18 mouse cellular contexts compared by ENCODE assay signal in the genomic region with DNA sequence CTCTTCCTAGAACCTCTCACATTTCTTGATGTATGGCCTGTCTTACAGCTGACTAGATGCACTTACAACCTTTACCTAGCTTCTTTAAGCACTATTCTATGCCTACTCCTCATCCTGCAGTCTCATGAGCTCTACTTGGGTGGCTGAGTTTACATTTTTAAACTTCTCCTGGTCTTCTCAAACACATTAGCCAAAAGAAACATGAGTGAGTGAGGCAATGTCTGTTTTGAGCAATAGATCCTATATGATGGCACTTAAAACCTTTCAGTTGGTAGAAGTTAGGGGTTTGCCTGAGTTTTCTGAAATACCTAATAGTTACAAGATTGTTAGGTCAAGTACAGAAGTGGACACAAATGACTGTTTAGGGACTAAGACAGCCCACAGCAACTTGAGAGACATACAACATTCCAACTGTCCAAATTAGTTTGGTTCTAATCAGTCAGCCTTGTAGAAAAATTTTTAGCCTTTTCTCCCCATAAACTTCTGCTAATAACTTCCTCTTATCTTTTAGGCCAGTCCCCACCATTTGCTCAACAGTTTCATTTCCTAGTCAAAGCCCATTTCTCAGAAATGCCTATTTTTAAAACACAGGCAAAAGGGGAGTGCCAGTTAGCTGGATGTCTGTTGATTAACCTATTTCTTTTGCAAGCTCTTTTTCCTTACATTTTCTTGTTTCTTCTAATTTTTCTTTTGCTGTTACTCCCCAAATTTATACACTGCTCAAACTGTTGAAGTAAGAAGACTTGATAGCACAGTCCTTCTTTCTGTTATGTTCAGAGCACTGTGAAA. TPM values are rescaled to one million over a fixed set of nuclear protein-coding genes. Genes with fewer than 3 reads are reported as not detected.
DNase-seq lines count a peak whose midpoint lies in the region; ATAC-seq and TF ChIP-seq lines count a peak whose summit lies in the region.
"Had no signal": no experiment of that assay in that cellular context is flagged by ENCODE, and none has a peak within 500 bp of the region (broad histone marks: within the 10 kb centered on the region; RNA-seq: fewer than 3 reads in every experiment).

No protein-coding gene starts in this region.

- intact Hi-C loops in gastrocnemius, adult 2 months (cut with DNase I) = no loop called here

- no peak for TF ChIP-seq CTCF in bone marrow macrophage, adult 2 months (IDR thresholded peaks at IDR 0.05; ENCODE audit: low read depth, low read length)
- TF ChIP-seq CTCF in small intestine, adult 2 months (IDR thresholded peaks at IDR 0.05; ENCODE audit: extremely low read depth, insufficient read length, insufficient replicate concordance, low read depth, low read length) = no peak
- TF ChIP-seq CTCF in gastrocnemius, adult 2 months (IDR thresholded peaks at IDR 0.05) = no peak

- DNase-seq in lung, postnatal 36 days = peak; percentile 51
- no peak for DNase-seq in lung, adult 18-20 months
- peak; percentile 28 for DNase-seq in liver, embryonic 13.5 days
- no peak for DNase-seq in gastrocnemius, adult 2 months
- DNase-seq in right cerebral cortex, postnatal 4 days = no peak
- no peak for DNase-seq in embryo, embryonic 11 days
- DNase-seq: cerebellum, postnatal 36 days; gastrocnemius, postnatal 10 days; lung, postnatal 10 days; thymus, postnatal 25 days had no signal

- peak overlapping the region; percentile 99 for H3K27ac ChIP-seq in bone marrow macrophage, adult 2 months (ENCODE audit: insufficient read depth, low read depth, low read length)
- peak overlapping the region; percentile 86 for H3K27ac ChIP-seq in liver, embryonic 13.5 days
- peak overlapping the region; percentile 53; the same call in 1 of the 2 replicates for H3K27ac ChIP-seq in small intestine, adult 2 months (ENCODE audit: insufficient read depth, low read depth, low read length)
- no peak overlapping the region for H3K27ac ChIP-seq in gastrocnemius, adult 2 months
- H3K27ac ChIP-seq: embryonic facial prominence, embryonic 15.5 days; heart, embryonic 15.5 days had no signal

- H3K27me3 ChIP-seq in liver, embryonic 13.5 days = no peaks in the 10 kb centered on the region
- H3K27me3 ChIP-seq in small intestine, adult 2 months (ENCODE audit: control insufficient read depth, insufficient read depth, low read length) = no peaks in the 10 kb centered on the region
- H3K27me3 ChIP-seq: embryonic facial prominence, embryonic 15.5 days; heart, embryonic 15.5 days had no signal

- H3K4me1 ChIP-seq in bone marrow macrophage, adult 2 months (ENCODE audit: control insufficient read depth, insufficient read depth, low read length) = peaks cover 22% of the 10 kb centered on the region
- peaks cover 40% of the 10 kb centered on the region for H3K4me1 ChIP-seq in liver, embryonic 13.5 days (replicated peaks)
- no peaks in the 10 kb centered on the region for H3K4me1 ChIP-seq in small intestine, adult 2 months (ENCODE audit: control insufficient read depth, insufficient read depth, insufficient read length, low read length)
- H3K4me1 ChIP-seq: embryonic facial prominence, embryonic 15.5 days; heart, embryonic 15.5 days had no signal

- no peak overlapping the region for H3K9ac ChIP-seq in liver, embryonic 13.5 days
- H3K9ac ChIP-seq: embryonic facial prominence, embryonic 15.5 days; heart, embryonic 15.5 days had no signal

- H3K4me3 ChIP-seq in bone marrow macrophage, adult 2 months (ENCODE audit: insufficient read depth, low read length) = no peak overlapping the region
- H3K4me3 ChIP-seq in liver, embryonic 13.5 days (replicated peaks) = no peak overlapping the region
- no peak overlapping the region for H3K4me3 ChIP-seq in small intestine, adult 2 months (ENCODE audit: low read depth, low read length)
- H3K4me3 ChIP-seq in gastrocnemius, adult 2 months = no peak overlapping the region
- H3K4me3 ChIP-seq: embryonic facial prominence, embryonic 15.5 days; heart, embryonic 15.5 days; myocyte had no signal

- peak overlapping the region; percentile 38 for H3K4me2 ChIP-seq in liver, embryonic 13.5 days
- H3K4me2 ChIP-seq: embryonic facial prominence, embryonic 15.5 days; heart, embryonic 15.5 days had no signal

- ATAC-seq in liver, embryonic 13.5 days (ENCODE audit: low read depth) = peak; percentile 83
- ATAC-seq: forebrain, embryonic 14.5 days had no signal

- no peaks in the 10 kb centered on the region for H3K36me3 ChIP-seq in liver, embryonic 13.5 days
- no peaks in the 10 kb centered on the region for H3K36me3 ChIP-seq in small intestine, adult 2 months (ENCODE audit: control insufficient read depth, insufficient read depth, low read length)
- H3K36me3 ChIP-seq: embryonic facial prominence, embryonic 15.5 days; heart, embryonic 15.5 days had no signal

- no peak for TF ChIP-seq POLR2A in bone marrow macrophage, adult 2 months (IDR thresholded peaks at IDR 0.05; ENCODE audit: borderline replicate concordance, low read depth, low read length)
- no peak for TF ChIP-seq POLR2A in small intestine, adult 2 months (IDR thresholded peaks at IDR 0.05; ENCODE audit: low read depth, low read length)

- no peaks in the 10 kb centered on the region for H3K9me3 ChIP-seq in liver, embryonic 13.5 days (replicated peaks)
- H3K9me3 ChIP-seq: embryonic facial prominence, embryonic 15.5 days; heart, embryonic 15.5 days had no signal

RNA-seq across cellular contexts. Expression of gene Olfr693, which starts 28.6 kb away (rescaled TPM):
- polyA plus RNA-seq in bone marrow macrophage, adult 2 months (2012; ENCODE audit: insufficient read depth, insufficient read length, missing spikeins) = not detected in 2 replicates
- polyA plus RNA-seq in liver, embryonic 13.5 days (2015; fragmentation: Nextera tagmentation; extraction: Ambion mirVana) = not detected in 2 replicates
- polyA plus RNA-seq in small intestine, adult 2 months (2012; rRNA removed) = not detected in 2 replicates
- total RNA-seq in gastrocnemius, adult 2 months (2021) = not detected
- total RNA-seq: gastrocnemius, postnatal 10 days; left cerebral cortex, postnatal 14 days had no signal
- polyA plus RNA-seq: forebrain, embryonic 14.5 days; heart, embryonic 15.5 days; intestine, embryonic 14.5 days; myocyte had no signal

RNA-seq across cellular contexts. Expression of gene Olfr694, which starts 39.9 kb away (rescaled TPM):
- polyA plus RNA-seq in bone marrow macrophage, adult 2 months (2012; ENCODE audit: insufficient read depth, insufficient read length, missing spikeins) = not detected in 2 replicates
- polyA plus RNA-seq in liver, embryonic 13.5 days (2015; fragmentation: Nextera tagmentation; extraction: Ambion mirVana) = not detected in 2 replicates
- polyA plus RNA-seq in small intestine, adult 2 months (2012; rRNA removed) = not detected in 2 replicates
- total RNA-seq in gastrocnemius, adult 2 months (2021) = not detected
- total RNA-seq: gastrocnemius, postnatal 10 days; left cerebral cortex, postnatal 14 days had no signal
- polyA plus RNA-seq: embryonic facial prominence, embryonic 15.5 days; forebrain, embryonic 14.5 days; heart, embryonic 15.5 days; intestine, embryonic 14.5 days; myocyte had no signal

Comparison
In these comparisons a context has a peak if more than half of its experiments do, and no peak if none do; other contexts are left out.
1. DNase-seq: peak in lung, postnatal 36 days (single experiment) and liver, embryonic 13.5 days (single experiment); none in lung, adult 18-20 months (0 of 2), gastrocnemius, adult 2 months (single experiment), right cerebral cortex, postnatal 4 days (single experiment) and embryo, embryonic 11 days (single experiment).